Mouse (Mus musculus) embryonic fibroblast, embryonic 13.5 days (primary cell): ENCODE measurements at regions not wholly inside any gene's neighbourhood (a gene's known extent, or its start where the extent isn't known, plus 50 kb on each side); places are given as distances from the start of the nearest gene placed in this dataset.
"Not testable (repeated sequence)": the region's sequence is repeated elsewhere in the genome, so short reads cannot be mapped to it uniquely, and the experiment has no call there.

ENCODE experiments used
- CTCF ChIP-seq: IDR thresholded peaks from 2 replicates; pipeline ENCODE4 v1.5.1; 2011; ENCODE audit warnings: mild to moderate bottlenecking, control low read depth, low read length, moderate library complexity, borderline replicate concordance; ENCODE audit not compliant: insufficient read depth
- POLR2A ChIP-seq: IDR thresholded peaks from 2 replicates; pipeline ENCODE4 v1.6.1; 2011; ENCODE audit warnings: low read depth, mild to moderate bottlenecking, control low read depth, low read length, moderate library complexity

GRCm38 (mm10) chr1:124348491-124348890, 303.1 kb upstream of the Dpp10 start:
- not testable (repeated sequence) for TF ChIP-seq POLR2A, CTCF
